Mouse (Mus musculus): ENCODE measurements at regions not wholly inside any gene's neighbourhood (a gene's known extent, or its start where the extent isn't known, plus 50 kb on each side); places are given as distances from the start of the nearest gene placed in this dataset.

DNA sequence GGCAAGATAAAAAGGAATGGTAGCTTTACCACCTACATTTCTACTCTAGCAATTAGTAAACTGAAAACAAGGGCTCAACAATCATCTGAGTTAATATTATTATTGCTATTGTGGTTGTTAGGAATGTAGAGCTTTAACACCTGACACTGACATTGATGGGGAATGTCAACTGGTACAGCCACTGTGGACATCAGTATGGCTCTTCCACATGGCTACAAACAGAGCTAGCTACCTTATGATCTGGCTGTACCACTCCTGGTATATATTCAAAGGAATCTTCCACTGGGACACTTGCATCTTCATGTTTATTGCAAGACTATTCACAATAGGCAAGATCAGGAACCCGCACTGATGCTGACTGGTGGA is 119.8 kb downstream of the Sox4 start:
- ATAC-seq (replicated peaks; ENCODE audit: low FRiP score, low read depth) (no peak), DNase-seq (ENCODE audit: low spot score) (no peak)
- H3K27ac ChIP-seq: no peak overlapping the region
- H3K27me3 ChIP-seq (ENCODE audit: insufficient read depth, low read length): no peaks in the 10 kb centered on the region
- no peak overlapping the region for H3K4me2 ChIP-seq (ENCODE audit: low read length)
- H3K9ac ChIP-seq (ENCODE audit: low read depth, low read length): no peak overlapping the region
- no peak for TF ChIP-seq CTCF (IDR thresholded peaks at IDR 0.05; ENCODE audit: low read depth)
- 100% methylated on average over 1 of the region's 1 CpGs for WGBS
- no peak overlapping the region for H3K4me3 ChIP-seq (replicated peaks; ENCODE audit: low read depth, low read length)
- 0 out of 2 replicates have a peak, but pooled peaks cover 5% of the 10 kb centered on the region for H3K4me1 ChIP-seq (replicated peaks; ENCODE audit: insufficient read depth, low read length)
- H3K9me3 ChIP-seq (replicated peaks; ENCODE audit: low read length): no peaks in the 10 kb centered on the region
- H3K36me3 ChIP-seq (ENCODE audit: insufficient read depth, low read length): no peaks in the 10 kb centered on the region

DNA sequence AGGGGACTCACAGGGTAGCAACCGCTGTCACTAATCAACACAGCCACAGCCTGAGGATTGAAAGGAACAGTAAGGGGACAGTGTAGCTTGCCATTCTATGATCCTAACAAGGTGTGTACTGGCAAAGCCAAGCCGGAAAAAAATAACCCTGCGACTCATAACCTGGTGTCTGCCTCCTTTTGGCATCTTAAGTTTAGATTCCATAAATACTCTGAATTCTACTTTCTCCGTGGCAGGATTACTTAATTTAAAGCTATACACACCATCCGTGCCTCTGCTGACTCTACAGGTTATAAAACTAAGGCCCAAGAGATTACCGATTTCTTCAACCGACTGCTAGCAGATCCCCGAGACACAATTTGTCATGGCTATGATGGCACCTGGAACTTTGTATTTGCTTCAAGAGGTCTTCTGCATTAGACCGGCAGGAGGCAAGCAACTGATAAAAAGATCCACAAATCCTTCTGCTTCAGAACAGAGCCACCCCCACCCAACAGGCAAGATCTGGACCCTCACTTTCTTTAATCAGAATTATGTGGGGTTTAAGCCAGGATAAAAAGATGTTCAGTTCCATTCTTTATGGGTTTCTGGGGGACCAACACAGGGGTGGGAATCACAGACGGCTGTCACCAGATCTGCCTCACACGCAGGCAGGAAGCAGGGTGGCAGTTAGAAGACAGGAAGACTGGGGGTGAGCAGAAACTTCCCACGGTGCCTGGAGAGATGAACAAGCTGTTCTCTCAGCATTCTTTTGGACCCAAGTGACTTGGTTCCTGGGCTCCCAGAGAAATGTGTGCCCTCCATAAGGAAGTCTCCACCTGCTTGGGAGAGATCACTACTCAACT is 120.4 kb downstream of the Sox4 start:
- no peak for ATAC-seq (replicated peaks; ENCODE audit: low FRiP score, low read depth)
- no peak for TF ChIP-seq CTCF (IDR thresholded peaks at IDR 0.05; ENCODE audit: low read depth)
- no peak for DNase-seq (ENCODE audit: low spot score)
- Histone ChIP-seq H3K27me3 (ENCODE audit: insufficient read depth, low read length) (no peaks in the 10 kb centered on the region), H3K9ac (ENCODE audit: low read depth, low read length) (no peak overlapping the region), H3K36me3 (ENCODE audit: insufficient read depth, low read length) (no peaks in the 10 kb centered on the region), H3K4me1 (replicated peaks; ENCODE audit: insufficient read depth, low read length) (0 out of 2 replicates have a peak, but pooled peaks cover 5% of the 10 kb centered on the region), H3K4me2 (ENCODE audit: low read length) (no peak overlapping the region), H3K27ac (no peak overlapping the region), H3K4me3 (replicated peaks; ENCODE audit: low read depth, low read length) (no peak overlapping the region), H3K9me3 (replicated peaks; ENCODE audit: low read length) (no peaks in the 10 kb centered on the region)
- 47% methylated on average over 12 of the region's 12 CpGs for WGBS

DNA sequence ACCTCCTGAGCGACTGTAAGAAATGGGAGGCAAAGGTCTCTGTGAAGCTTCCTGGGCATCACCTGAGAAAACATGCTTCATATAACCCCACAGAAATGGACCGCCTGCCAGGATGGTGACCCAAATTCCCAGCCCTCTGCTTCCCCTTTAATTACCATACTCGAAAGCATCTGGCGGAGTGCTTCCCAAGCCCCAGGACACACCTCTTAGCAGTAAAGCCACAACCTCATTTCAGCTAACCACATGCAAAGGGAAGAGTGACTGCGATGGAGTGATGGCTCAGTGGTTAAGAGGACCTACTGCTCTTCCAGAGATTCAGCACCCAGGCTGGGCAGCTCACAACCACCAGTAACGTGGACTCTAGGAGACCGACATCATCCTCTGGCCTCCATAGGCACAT is 127.2 kb downstream of the Sox4 start:
- Histone ChIP-seq H3K9me3 (replicated peaks; ENCODE audit: low read length) (no peaks in the 10 kb centered on the region), H3K9ac (ENCODE audit: low read depth, low read length) (no peak overlapping the region), H3K27me3 (ENCODE audit: insufficient read depth, low read length) (no peaks in the 10 kb centered on the region), H3K4me1 (replicated peaks; ENCODE audit: insufficient read depth, low read length) (0 out of 2 replicates have a peak, but pooled peaks cover 2% of the 10 kb centered on the region), H3K4me3 (replicated peaks; ENCODE audit: low read depth, low read length) (no peak overlapping the region), H3K4me2 (ENCODE audit: low read length) (no peak overlapping the region), H3K27ac (no peak overlapping the region), H3K36me3 (ENCODE audit: insufficient read depth, low read length) (no peaks in the 10 kb centered on the region)
- no peak for TF ChIP-seq CTCF (IDR thresholded peaks at IDR 0.05; ENCODE audit: low read depth)
- ATAC-seq (replicated peaks; ENCODE audit: low FRiP score, low read depth): no peak
- DNase-seq (ENCODE audit: low spot score): no peak
- 91% methylated on average over 7 of the region's 7 CpGs for WGBS

DNA sequence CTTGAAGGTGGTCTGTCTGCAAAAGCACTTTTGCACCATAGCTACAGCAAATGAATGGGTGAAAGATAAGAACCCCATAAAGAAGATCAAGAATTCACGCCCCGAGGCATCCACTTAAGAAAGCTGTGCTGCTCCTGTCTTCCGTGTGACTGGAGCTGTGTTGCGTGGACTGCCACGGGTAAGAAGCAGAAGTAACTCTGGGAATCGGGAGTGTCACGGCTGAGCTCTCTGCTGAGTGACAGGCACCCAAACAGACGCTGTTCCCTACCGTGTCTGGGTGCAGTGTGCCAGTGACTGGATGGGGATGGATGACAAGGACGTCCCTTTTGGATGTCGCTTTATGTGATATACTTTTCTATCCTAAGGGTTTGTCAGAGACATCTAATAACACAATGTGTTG is 129.5 kb downstream of the Sox4 start:
- Histone ChIP-seq H3K9ac (ENCODE audit: low read depth, low read length) (no peak overlapping the region), H3K36me3 (ENCODE audit: insufficient read depth, low read length) (no peaks in the 10 kb centered on the region), H3K4me2 (ENCODE audit: low read length) (no peak overlapping the region), H3K9me3 (replicated peaks; ENCODE audit: low read length) (no peaks in the 10 kb centered on the region), H3K4me1 (replicated peaks; ENCODE audit: insufficient read depth, low read length) (0 out of 2 replicates have a peak, but pooled peaks cover 2% of the 10 kb centered on the region), H3K4me3 (replicated peaks; ENCODE audit: low read depth, low read length) (no peak overlapping the region), H3K27me3 (ENCODE audit: insufficient read depth, low read length) (no peaks in the 10 kb centered on the region), H3K27ac (no peak overlapping the region)
- WGBS: 37% methylated on average over 11 of the region's 11 CpGs
- TF ChIP-seq CTCF (IDR thresholded peaks at IDR 0.05; ENCODE audit: low read depth): no peak
- DNase-seq (ENCODE audit: low spot score) (no peak), ATAC-seq (replicated peaks; ENCODE audit: low FRiP score, low read depth) (no peak)

DNA sequence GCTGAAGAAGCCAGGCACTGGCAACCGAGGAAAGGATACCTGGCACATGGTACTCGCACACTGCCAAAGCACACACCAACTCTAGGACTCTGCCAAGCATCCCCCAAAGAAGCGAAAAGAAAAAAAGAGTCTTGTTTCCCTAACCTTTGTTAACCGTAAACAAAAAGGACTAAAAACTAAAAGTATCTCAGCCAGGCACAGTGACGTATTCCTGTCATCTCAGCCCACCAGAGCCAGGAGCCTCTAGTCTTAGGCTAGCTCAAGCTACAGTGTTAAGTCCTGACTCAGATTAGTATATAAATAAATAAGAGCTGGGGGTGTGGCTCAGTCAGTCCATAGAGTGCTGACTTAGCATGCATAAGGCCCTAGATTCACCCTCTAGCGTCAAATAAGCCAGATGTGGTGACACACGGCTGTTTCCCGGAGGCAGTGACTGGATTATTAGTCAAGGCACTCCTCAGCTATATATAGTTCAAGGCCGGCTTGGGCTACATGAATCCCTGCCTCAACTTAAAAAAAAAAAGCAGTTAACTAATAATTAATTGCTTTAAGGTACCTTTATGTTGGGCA is 130.1 kb downstream of the Sox4 start:
- DNase-seq (ENCODE audit: low spot score): no peak
- Histone ChIP-seq H3K9me3 (replicated peaks; ENCODE audit: low read length) (no peaks in the 10 kb centered on the region), H3K4me2 (ENCODE audit: low read length) (no peak overlapping the region), H3K4me1 (replicated peaks; ENCODE audit: insufficient read depth, low read length) (0 out of 2 replicates have a peak, but pooled peaks cover 2% of the 10 kb centered on the region), H3K36me3 (ENCODE audit: insufficient read depth, low read length) (no peaks in the 10 kb centered on the region), H3K4me3 (replicated peaks; ENCODE audit: low read depth, low read length) (no peak overlapping the region), H3K27me3 (ENCODE audit: insufficient read depth, low read length) (no peaks in the 10 kb centered on the region), H3K9ac (ENCODE audit: low read depth, low read length) (no peak overlapping the region), H3K27ac (no peak overlapping the region)
- 67% methylated on average over 9 of the region's 9 CpGs for WGBS
- ATAC-seq (replicated peaks; ENCODE audit: low FRiP score, low read depth): 0 out of 2 replicates have a peak, but pooled peaks have one; percentile 17
- TF ChIP-seq CTCF (IDR thresholded peaks at IDR 0.05; ENCODE audit: low read depth): no peak

DNA sequence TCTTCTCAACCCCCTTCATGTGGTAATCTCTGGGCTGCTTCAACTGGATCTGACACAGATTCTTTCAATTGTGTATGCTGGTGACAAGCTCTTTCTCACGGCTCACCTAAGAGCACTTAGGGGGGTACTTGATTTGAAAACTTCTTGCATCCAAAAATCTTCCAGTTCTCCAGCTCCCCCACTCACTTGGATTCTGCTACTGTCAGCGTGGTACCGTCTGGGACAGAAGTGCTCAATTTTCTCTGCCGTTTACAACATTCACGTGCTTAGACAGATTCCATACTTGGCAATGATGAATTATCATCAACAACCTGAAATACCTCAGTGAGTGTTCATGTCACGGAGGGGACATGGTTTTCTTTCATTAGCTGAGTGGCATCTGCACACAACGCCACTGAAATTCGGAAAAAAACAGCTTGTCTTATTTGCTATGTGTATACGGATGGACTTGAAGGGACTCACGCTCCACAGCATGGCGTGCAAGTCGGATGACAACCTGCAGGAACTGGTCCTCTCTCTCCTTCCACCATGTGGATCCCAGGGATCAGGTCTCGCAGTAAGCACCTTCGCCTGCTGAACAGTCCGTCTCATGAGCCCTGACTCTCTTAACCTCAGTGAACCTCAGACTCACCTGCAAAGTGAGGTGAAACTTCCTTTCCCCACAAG is 132.5 kb downstream of the Sox4 start:
- Histone ChIP-seq H3K9ac (ENCODE audit: low read depth, low read length) (no peak overlapping the region), H3K9me3 (replicated peaks; ENCODE audit: low read length) (no peaks in the 10 kb centered on the region), H3K36me3 (ENCODE audit: insufficient read depth, low read length) (no peaks in the 10 kb centered on the region), H3K4me1 (replicated peaks; ENCODE audit: insufficient read depth, low read length) (0 out of 2 replicates have a peak, but pooled peaks cover 2% of the 10 kb centered on the region), H3K27me3 (ENCODE audit: insufficient read depth, low read length) (no peaks in the 10 kb centered on the region), H3K4me2 (ENCODE audit: low read length) (no peak overlapping the region), H3K27ac (no peak overlapping the region), H3K4me3 (replicated peaks; ENCODE audit: low read depth, low read length) (no peak overlapping the region)
- WGBS: 83% methylated on average over 15 of the region's 15 CpGs
- no peak for TF ChIP-seq CTCF (IDR thresholded peaks at IDR 0.05; ENCODE audit: low read depth)
- DNase-seq (ENCODE audit: low spot score) (no peak), ATAC-seq (replicated peaks; ENCODE audit: low FRiP score, low read depth) (no peak)
